Mouse (Mus musculus): ENCODE measurements around the gene Hes2. TPM values are rescaled to one million over a fixed set of nuclear protein-coding genes. Genes with fewer than 3 reads are reported as not detected.

Gene Hes2
- 0.68 and 0.98 TPM in 2 replicates for polyA plus RNA-seq (2015; fragmentation: Nextera tagmentation; extraction: Ambion mirVana)

DNA sequence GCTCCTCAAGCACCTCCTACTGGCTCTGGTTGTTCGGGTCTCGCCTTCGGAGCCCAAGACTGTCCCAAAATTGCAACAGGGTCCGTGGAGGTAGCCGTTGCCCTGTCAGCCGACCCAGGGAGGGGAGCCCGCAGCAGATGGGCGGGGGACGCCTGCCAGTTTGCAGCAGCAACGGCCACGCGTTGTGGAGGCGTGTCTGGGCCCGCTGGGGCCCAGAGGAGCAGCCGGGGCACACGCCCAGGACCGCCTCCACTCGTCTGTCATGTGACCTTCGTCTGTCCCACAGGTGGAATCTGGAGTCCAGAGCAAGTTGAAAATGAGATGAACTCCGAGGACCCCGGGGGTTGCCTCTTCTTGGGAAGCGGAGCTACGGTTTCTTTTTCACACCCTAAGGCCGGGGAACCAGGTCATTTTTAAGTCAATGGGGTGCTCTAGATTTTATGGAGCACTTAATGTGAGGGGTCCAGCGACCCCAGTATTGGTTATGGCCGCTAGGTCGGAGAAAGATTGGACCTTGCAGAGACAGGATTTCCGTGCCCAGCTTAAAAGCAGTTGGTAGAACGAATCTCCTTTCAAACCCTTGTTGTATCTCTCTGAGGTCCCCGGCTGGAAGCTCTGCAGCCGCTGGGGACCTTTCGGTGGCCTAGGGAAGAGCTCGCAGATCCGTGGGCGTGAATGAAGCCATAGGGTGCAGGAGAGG is at the start of gene Hes2:
Gene Hes2 (plus strand): TSS at position 283 of the 700 bp plus-strand sequence.
- H3K9ac ChIP-seq (ENCODE audit: low read depth, low read length): peak within 1 kb of the TSS; percentile 35
- H3K36me3 ChIP-seq (ENCODE audit: control insufficient read depth, insufficient read depth, low read length): no peaks in the 10 kb centered on the region
- 4% methylated on average over 35 of the region's 35 CpGs for WGBS
- 0 out of 2 replicates have a peak, but pooled peaks have one; percentile 16 for ATAC-seq
- peaks cover 48% of the 10 kb centered on the region for H3K27me3 ChIP-seq (replicated peaks; ENCODE audit: control insufficient read depth, insufficient read depth, low read length)
- peaks cover 34% of the 10 kb centered on the region for H3K4me1 ChIP-seq (ENCODE audit: control insufficient read depth, insufficient read depth, low read length)
- peak within 1 kb of the TSS; percentile 40 for H3K4me3 ChIP-seq (ENCODE audit: low read length)
- no peaks in the 10 kb centered on the region for H3K9me3 ChIP-seq (ENCODE audit: control insufficient read depth, low read length)
- no peak within 1 kb of the TSS for H3K27ac ChIP-seq (ENCODE audit: low read length)
- peak within 1 kb of the TSS; percentile 48 for H3K4me2 ChIP-seq (ENCODE audit: low read depth, low read length)

DNA sequence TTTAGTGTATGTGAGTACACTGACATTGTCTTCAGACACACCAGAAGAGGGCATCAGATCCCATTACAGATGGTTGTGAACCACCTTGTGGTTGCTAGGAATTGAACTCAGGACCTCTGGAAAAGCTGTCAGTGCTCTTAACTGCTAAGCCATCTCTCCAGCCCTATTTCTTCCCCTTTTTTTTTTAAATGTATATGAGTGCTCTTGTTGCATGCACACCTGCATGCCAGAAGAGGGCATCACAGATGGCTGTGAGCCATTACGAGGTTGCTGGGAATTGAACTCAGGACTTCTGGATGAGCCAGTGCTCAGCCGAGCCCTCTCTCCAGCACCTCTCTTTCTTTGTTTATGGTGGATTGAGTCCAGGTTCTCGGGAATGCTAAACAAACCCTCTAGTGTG is 49.2 kb upstream of the Hes2 start:
- ATAC-seq: no peak
- Histone ChIP-seq H3K9me3 (ENCODE audit: control insufficient read depth, low read length) (no peaks in the 10 kb centered on the region), H3K9ac (ENCODE audit: low read depth, low read length) (no peak overlapping the region), H3K4me2 (ENCODE audit: low read depth, low read length) (no peak overlapping the region), H3K4me1 (ENCODE audit: control insufficient read depth, insufficient read depth, low read length) (peaks cover 14% of the 10 kb centered on the region), H3K36me3 (ENCODE audit: control insufficient read depth, insufficient read depth, low read length) (peaks cover 23% of the 10 kb centered on the region), H3K4me3 (ENCODE audit: low read length) (no peak overlapping the region), H3K27me3 (replicated peaks; ENCODE audit: control insufficient read depth, insufficient read depth, low read length) (no peaks in the 10 kb centered on the region; the same call in 1 of the 2 replicates), H3K27ac (ENCODE audit: low read length) (no peak overlapping the region)
- WGBS: 58% methylated on average over 3 of the region's 3 CpGs

DNA sequence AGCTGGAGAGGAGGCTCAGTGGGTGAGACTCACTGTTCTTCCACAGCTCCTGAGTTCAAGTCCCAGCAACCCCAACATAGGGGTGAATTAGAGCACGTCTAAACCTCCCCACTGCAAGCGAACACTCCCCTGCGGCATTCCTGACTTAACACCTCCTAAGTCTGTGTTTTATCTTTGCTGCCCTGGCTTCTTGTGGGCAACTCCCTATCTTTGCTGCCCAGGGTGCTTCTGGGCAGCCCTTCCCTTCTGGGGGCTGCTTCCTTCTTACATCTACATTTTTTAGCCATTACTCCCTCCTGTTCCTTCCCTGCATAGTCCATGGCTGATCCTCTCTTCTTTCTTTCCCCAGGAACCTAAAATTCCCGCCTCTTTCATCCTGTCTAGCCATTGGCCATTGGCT is 48.0 kb upstream of the Hes2 start:
- no peak overlapping the region for H3K9ac ChIP-seq (ENCODE audit: low read depth, low read length)
- peaks cover 23% of the 10 kb centered on the region for H3K36me3 ChIP-seq (ENCODE audit: control insufficient read depth, insufficient read depth, low read length)
- H3K4me2 ChIP-seq (ENCODE audit: low read depth, low read length): no peak overlapping the region
- peaks cover 4% of the 10 kb centered on the region; the same call in 1 of the 2 replicates for H3K27me3 ChIP-seq (replicated peaks; ENCODE audit: control insufficient read depth, insufficient read depth, low read length)
- no peak overlapping the region for H3K27ac ChIP-seq (ENCODE audit: low read length)
- no peak overlapping the region for H3K4me3 ChIP-seq (ENCODE audit: low read length)
- H3K9me3 ChIP-seq (ENCODE audit: control insufficient read depth, low read length): no peaks in the 10 kb centered on the region
- ATAC-seq: no peak
- H3K4me1 ChIP-seq (ENCODE audit: control insufficient read depth, insufficient read depth, low read length): peaks cover 24% of the 10 kb centered on the region
- 79% methylated on average over 4 of the region's 4 CpGs for WGBS

DNA sequence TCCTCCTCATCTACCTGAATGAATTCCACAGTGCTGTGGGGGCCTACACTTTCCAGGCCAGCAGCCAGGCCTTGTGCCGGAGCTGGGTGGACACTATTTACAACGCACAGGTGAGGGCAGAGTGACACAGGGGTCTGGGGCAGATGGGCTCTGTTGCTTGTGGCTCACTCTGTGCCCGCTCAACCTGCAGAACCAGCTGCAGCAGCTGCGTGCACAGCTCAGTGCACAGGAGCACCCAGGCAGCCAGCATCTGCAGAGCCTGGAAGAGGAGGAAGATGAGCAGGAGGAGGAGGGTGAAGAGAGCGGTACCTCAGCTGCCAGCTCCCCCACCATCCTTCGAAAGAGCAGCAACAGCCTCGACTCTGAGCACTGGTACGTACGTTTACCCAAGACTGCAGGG is 46.3 kb upstream of the Hes2 start:
- ATAC-seq: no peak
- Histone ChIP-seq H3K27me3 (replicated peaks; ENCODE audit: control insufficient read depth, insufficient read depth, low read length) (peaks cover 4% of the 10 kb centered on the region), H3K27ac (ENCODE audit: low read length) (no peak overlapping the region), H3K4me3 (ENCODE audit: low read length) (no peak overlapping the region), H3K4me2 (ENCODE audit: low read depth, low read length) (no peak overlapping the region), H3K4me1 (ENCODE audit: control insufficient read depth, insufficient read depth, low read length) (peaks cover 23% of the 10 kb centered on the region), H3K36me3 (ENCODE audit: control insufficient read depth, insufficient read depth, low read length) (peaks cover 16% of the 10 kb centered on the region), H3K9ac (ENCODE audit: low read depth, low read length) (no peak overlapping the region), H3K9me3 (ENCODE audit: control insufficient read depth, low read length) (no peaks in the 10 kb centered on the region)
- WGBS: 78% methylated on average over 9 of the region's 9 CpGs

DNA sequence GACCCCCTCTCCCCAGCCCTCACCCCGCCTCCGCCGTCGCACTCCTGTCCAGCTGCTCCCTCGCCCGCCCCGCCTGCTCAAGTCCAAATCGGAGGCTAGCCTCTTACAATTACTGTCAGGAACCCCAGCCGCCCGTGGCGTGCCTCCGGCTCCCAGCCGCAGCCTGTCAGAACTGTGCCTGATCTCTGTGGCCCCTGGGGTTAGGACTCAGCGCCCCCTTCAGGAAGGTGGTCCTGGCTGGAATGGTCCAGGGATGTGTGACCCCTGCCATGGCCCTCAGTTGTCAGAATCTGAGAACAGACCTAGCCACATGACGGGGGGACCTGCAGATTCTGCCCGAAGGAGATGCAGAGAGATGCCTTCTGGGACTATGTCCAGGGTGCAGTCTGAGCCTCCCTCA is 44.6 kb upstream of the Hes2 start:
- H3K36me3 ChIP-seq (ENCODE audit: control insufficient read depth, insufficient read depth, low read length): peaks cover 10% of the 10 kb centered on the region
- ATAC-seq: no peak

DNA sequence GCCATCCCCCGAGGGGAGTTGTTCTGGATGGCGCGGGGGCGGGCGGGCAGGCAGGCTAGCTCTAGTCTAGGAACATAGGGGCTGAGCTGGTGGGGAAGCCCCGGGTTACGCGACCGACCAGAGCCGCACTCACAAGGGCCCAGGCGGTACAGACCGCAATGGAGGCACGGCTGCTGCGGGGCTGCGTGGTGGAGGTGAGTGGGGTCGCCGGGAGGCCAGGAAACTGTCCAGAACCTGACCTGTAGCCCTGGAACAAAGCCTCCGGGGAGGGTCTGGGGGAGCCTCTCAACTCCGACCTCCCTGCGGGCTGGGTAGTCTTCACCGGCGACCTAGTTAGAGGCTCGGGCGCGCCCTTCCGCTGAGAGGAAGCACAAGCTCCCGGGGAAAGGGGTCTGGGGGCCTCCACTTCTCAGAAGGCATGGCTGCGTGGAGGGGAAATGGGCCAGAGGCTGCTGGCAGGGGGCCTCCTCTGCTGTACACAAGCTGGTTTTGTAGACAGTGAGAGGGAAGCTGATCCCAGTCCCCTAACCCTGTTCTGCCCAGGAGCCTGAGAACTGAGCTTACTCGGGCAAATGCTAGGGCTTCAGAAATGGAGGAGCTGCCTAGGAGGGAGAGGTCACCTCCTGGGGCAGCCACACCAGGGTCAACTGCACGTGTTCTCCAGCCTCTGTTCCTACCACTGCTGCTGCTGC is 42.6 kb upstream of the Hes2 start, which contains the start of gene Tnfrsf25:
Gene Tnfrsf25 (plus strand): TSS at position 14 of the 692 bp plus-strand sequence.
- H3K4me3 ChIP-seq (ENCODE audit: low read length): peak within 1 kb of the TSS; percentile 1
- H3K9ac ChIP-seq (ENCODE audit: low read depth, low read length): peak within 1 kb of the TSS; percentile 42
- no peak within 1 kb of the TSS for H3K27ac ChIP-seq (ENCODE audit: low read length)
- no peaks in the 10 kb centered on the region for H3K9me3 ChIP-seq (ENCODE audit: control insufficient read depth, low read length)
- ATAC-seq: peak; percentile 36; the same call in 1 of the 2 replicates
- peaks cover 9% of the 10 kb centered on the region; the same call in 1 of the 2 replicates for H3K36me3 ChIP-seq (ENCODE audit: control insufficient read depth, insufficient read depth, low read length)
- peaks cover 28% of the 10 kb centered on the region for H3K4me1 ChIP-seq (ENCODE audit: control insufficient read depth, insufficient read depth, low read length)
- WGBS: 10% methylated on average over 30 of the region's 30 CpGs
- peaks cover 34% of the 10 kb centered on the region for H3K27me3 ChIP-seq (replicated peaks; ENCODE audit: control insufficient read depth, insufficient read depth, low read length)
- peak within 1 kb of the TSS; percentile 44 for H3K4me2 ChIP-seq (ENCODE audit: low read depth, low read length)

More for the DNA sequence above, 44.6 kb upstream of the Hes2 start:
- Histone ChIP-seq H3K4me1 (ENCODE audit: control insufficient read depth, insufficient read depth, low read length) (peaks cover 13% of the 10 kb centered on the region), H3K9me3 (ENCODE audit: control insufficient read depth, low read length) (no peaks in the 10 kb centered on the region), H3K9ac (ENCODE audit: low read depth, low read length) (no peak overlapping the region), H3K4me3 (ENCODE audit: low read length) (no peak overlapping the region), H3K27me3 (replicated peaks; ENCODE audit: control insufficient read depth, insufficient read depth, low read length) (peaks cover 17% of the 10 kb centered on the region), H3K4me2 (ENCODE audit: low read depth, low read length) (no peak overlapping the region), H3K27ac (ENCODE audit: low read length) (no peak overlapping the region)
- 78% methylated on average over 16 of the region's 16 CpGs for WGBS

DNA sequence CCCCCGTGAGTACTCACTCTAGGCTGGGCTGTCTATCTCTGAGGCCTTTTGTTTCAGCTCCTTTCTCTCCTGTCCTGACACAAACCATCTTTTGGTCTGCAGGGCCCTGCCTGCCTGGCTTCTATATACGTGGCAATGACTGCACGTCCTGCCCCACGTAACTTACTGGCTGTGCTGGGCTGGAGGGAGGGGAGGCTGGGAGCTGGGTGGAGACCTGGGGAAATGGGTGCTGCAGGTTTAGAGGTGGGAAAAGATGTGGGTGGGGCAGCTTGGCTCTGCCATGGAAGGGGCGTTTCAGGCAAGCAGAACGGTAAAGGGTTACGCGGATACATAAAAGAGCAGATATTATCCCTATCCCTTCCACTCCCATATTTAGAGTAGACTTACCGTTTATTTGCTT is 41.1 kb upstream of the Hes2 start:
- no peak for ATAC-seq
- no peak overlapping the region for H3K4me3 ChIP-seq (ENCODE audit: low read length)
- H3K9me3 ChIP-seq (ENCODE audit: control insufficient read depth, low read length): no peaks in the 10 kb centered on the region
- no peak overlapping the region for H3K9ac ChIP-seq (ENCODE audit: low read depth, low read length)
- H3K4me1 ChIP-seq (ENCODE audit: control insufficient read depth, insufficient read depth, low read length): peaks cover 32% of the 10 kb centered on the region
- H3K4me2 ChIP-seq (ENCODE audit: low read depth, low read length): no peak overlapping the region
- H3K27ac ChIP-seq (ENCODE audit: low read length): no peak overlapping the region
- H3K36me3 ChIP-seq (ENCODE audit: control insufficient read depth, insufficient read depth, low read length): peaks cover 9% of the 10 kb centered on the region; the same call in 1 of the 2 replicates
- 44% methylated on average over 9 of the region's 9 CpGs for WGBS
- H3K27me3 ChIP-seq (replicated peaks; ENCODE audit: control insufficient read depth, insufficient read depth, low read length): peaks cover 43% of the 10 kb centered on the region

DNA sequence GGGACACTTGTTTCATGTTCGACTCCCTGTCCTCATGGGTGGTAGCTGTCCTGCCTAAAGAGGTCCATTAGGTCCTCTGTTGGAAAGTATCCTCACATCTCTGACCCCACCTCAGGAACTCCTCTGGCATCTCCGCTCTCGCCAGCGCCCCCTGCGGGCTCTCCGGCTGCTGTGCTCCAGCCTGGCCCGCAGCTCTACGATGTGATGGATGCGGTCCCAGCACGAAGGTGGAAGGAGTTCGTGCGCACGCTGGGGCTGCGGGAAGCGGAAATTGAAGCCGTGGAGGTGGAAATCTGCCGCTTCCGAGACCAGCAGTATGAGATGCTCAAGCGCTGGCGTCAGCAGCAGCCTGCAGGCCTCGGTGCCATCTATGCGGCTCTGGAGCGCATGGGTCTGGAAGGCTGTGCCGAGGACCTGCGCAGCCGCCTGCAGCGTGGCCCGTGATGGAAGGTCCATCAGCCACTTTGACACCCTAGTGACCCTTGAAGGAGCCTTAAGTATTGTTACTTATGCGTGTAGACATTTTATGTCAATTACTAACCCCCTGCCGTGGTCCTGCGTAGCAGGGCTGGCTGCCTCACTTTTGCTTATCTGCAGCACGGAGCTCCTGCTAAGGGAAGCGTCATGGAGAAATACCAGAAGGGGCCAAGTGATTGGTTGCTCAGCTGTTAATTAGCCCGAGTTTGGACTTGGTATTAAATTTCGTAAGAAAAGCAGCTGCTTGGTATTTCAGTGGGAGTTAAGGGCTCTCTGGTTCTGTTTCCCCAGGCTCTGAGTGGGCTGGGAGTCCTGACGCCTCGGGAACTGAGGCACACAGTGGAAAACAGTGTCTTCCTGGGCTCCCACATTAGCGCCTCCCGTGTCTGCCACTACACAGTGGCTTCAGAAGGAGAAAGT is 39.0 kb upstream of the Hes2 start:
- ATAC-seq: peak; percentile 24; the same call in 1 of the 2 replicates
- Histone ChIP-seq H3K27ac (ENCODE audit: low read length) (no peak overlapping the region), H3K4me1 (ENCODE audit: control insufficient read depth, insufficient read depth, low read length) (peaks cover 31% of the 10 kb centered on the region), H3K36me3 (ENCODE audit: control insufficient read depth, insufficient read depth, low read length) (no peaks in the 10 kb centered on the region; the same call in 1 of the 2 replicates), H3K4me3 (ENCODE audit: low read length) (no peak overlapping the region), H3K27me3 (replicated peaks; ENCODE audit: control insufficient read depth, insufficient read depth, low read length) (peaks cover 61% of the 10 kb centered on the region), H3K4me2 (ENCODE audit: low read depth, low read length) (no peak overlapping the region), H3K9me3 (ENCODE audit: control insufficient read depth, low read length) (no peaks in the 10 kb centered on the region), H3K9ac (ENCODE audit: low read depth, low read length) (no peak overlapping the region)
- WGBS: 11% methylated on average over 39 of the region's 39 CpGs

Measured in intestine, embryonic 16.5 days (tissue).